Mouse (Mus musculus) lung, postnatal 0 days (tissue): Measurements from ENCODE around the gene Pnrc2. TPM values are rescaled to one million over a fixed set of nuclear protein-coding genes. Genes with fewer than 3 reads are reported as not detected.

ENCODE experiments used
- ATAC-seq: fragments of 200-750 bp; cut with Nextera tagmentation; 2 replicates; pipeline ENCODE4 v1.8.0; 2017; ENCODE audit warnings: moderate library complexity
- DNase-seq: peaks from one replicate; pipeline ENCODE4 v3.0.0-alpha.2; 2016; ENCODE audit warnings: low spot score
- H3K27ac ChIP-seq: fragments of 300-500 bp; sonication (generic); 2 replicates; pipeline ENCODE4 v1.5.1; 2014; ENCODE audit warnings: antibody characterized with exemption, mild to moderate bottlenecking, low read length, mixed read lengths
- H3K27me3 ChIP-seq: fragments of 300-500 bp; sonication (generic); replicated peaks from 2 replicates; pipeline ENCODE4 v1.6.1; 2014; ENCODE audit warnings: low read length, mixed read lengths; ENCODE audit not compliant: insufficient read depth
- H3K36me3 ChIP-seq: fragments of 300-500 bp; sonication (generic); 2 replicates; pipeline ENCODE4 v1.6.1; 2014; ENCODE audit warnings: low read length, mixed read lengths; ENCODE audit not compliant: insufficient read depth
- H3K4me1 ChIP-seq: fragments of 300-500 bp; sonication (generic); 2 replicates; pipeline ENCODE4 v1.6.1; 2014; ENCODE audit warnings: antibody characterized with exemption, low read depth, low read length, mixed read lengths; ENCODE audit not compliant: insufficient read depth
- H3K4me2 ChIP-seq: fragments of 300-500 bp; sonication (generic); replicated peaks from 2 replicates; pipeline ENCODE4 v1.6.1; 2014; ENCODE audit warnings: low read depth, mild to moderate bottlenecking, low read length, moderate library complexity, mixed read lengths
- H3K4me3 ChIP-seq: fragments of 300-500 bp; sonication (generic); 2 replicates; pipeline ENCODE4 v1.5.1; 2014; ENCODE audit warnings: low read depth, low read length
- H3K9ac ChIP-seq: fragments of 300-500 bp; sonication (generic); replicated peaks from 2 replicates; pipeline ENCODE4 v1.6.1; 2014; ENCODE audit warnings: low read depth, mild to moderate bottlenecking
- H3K9me3 ChIP-seq: fragments of 300-500 bp; sonication (generic); 2 replicates; pipeline ENCODE4 v1.6.1; 2016; ENCODE audit warnings: low read length, mixed read lengths
- CTCF ChIP-seq: IDR thresholded peaks from 2 replicates; pipeline ENCODE4 v1.5.1; 2016; ENCODE audit warnings: antibody characterized with exemption, mild to moderate bottlenecking
- EP300 ChIP-seq: IDR thresholded peaks from 2 replicates; pipeline ENCODE4 v1.6.1; 2016; ENCODE audit warnings: antibody characterized with exemption, mild to moderate bottlenecking, control low read depth
- WGBS: fragments of 180-500 bp; shearing (Covaris S2); extraction: QIAGEN DNeasy Blood & Tissue Kit; methylation state at CpG from one replicate; pipeline ENCODE4 v1.1.7; 2014; 5-methylcytosine and 5-hydroxymethylcytosine counted together
- polyA plus RNA-seq: library from polyadenylated mRNA; unstranded; fragments of >200 nt; fragmentation: Nextera tagmentation; extraction: Ambion mirVana; gene quantifications from 2 replicates; pipeline ENCODE4 v1.2.1, GENCODE M21; 2015

Pnrc2 gene
- polyA plus RNA-seq, 1 experiment from 2014 or later, result 139 TPM

- peaks cover 6% of the 10 kb centered on the region for H3K4me1 ChIP-seq
- WGBS, result 4% methylated on average over 6 of the region's 6 CpGs
- peak overlapping the region; percentile 46 for H3K9ac ChIP-seq
- no peak for TF ChIP-seq EP300
- peak; percentile 34; the same call in 1 of the 2 replicates for TF ChIP-seq CTCF
- H3K4me2 ChIP-seq, result peak overlapping the region; percentile 65
- no peaks in the 10 kb centered on the region for H3K9me3 ChIP-seq
- 0 out of 2 replicates have a peak, but pooled peaks cover 4% of the 10 kb centered on the region for H3K36me3 ChIP-seq
- ATAC-seq (no peak), DNase-seq (peak; percentile 57)
- H3K27ac ChIP-seq, result peak overlapping the region; percentile 82
- peak overlapping the region; percentile 95 for H3K4me3 ChIP-seq
- no peaks in the 10 kb centered on the region for H3K27me3 ChIP-seq
These were observed 18.6 kb downstream of the Pnrc2 start for GRCm38 (mm10) chr4:135855080-135855479.

- peaks cover 5% of the 10 kb centered on the region for H3K4me1 ChIP-seq
- H3K27me3 ChIP-seq, result no peaks in the 10 kb centered on the region
- 0 out of 2 replicates have a peak, but pooled peaks cover 3% of the 10 kb centered on the region for H3K36me3 ChIP-seq
- H3K4me3 ChIP-seq, result no peak overlapping the region
- peak; percentile 38 for DNase-seq
- WGBS, result 56% methylated on average over 11 of the region's 11 CpGs
- no peak overlapping the region for H3K9ac ChIP-seq
- TF ChIP-seq EP300 (no peak), CTCF (no peak)
- no peaks in the 10 kb centered on the region for H3K9me3 ChIP-seq
- no peak for ATAC-seq
- no peak overlapping the region for H3K4me2 ChIP-seq
- H3K27ac ChIP-seq, result no peak overlapping the region
These were observed 19.0 kb downstream of the Pnrc2 start for GRCm38 (mm10) chr4:135854630-135855029.

- H3K36me3 ChIP-seq, result no peaks in the 10 kb centered on the region
These were observed 19.6 kb downstream of the Pnrc2 start for GRCm38 (mm10) chr4:135853987-135854546.

GRCm38 (mm10) chr4:135851942-135852341, 21.7 kb downstream of the Pnrc2 start:
- no peak for DNase-seq
- no peak overlapping the region for H3K4me2 ChIP-seq

More at GRCm38 (mm10) chr4:135853987-135854546, 19.6 kb downstream of the Pnrc2 start:
- Histone ChIP-seq H3K9me3 (no peaks in the 10 kb centered on the region), H3K27me3 (no peaks in the 10 kb centered on the region), H3K4me3 (no peak overlapping the region), H3K9ac (no peak overlapping the region), H3K27ac (no peak overlapping the region), H3K4me1 (peaks cover 3% of the 10 kb centered on the region), H3K4me2 (no peak overlapping the region)
- ATAC-seq (no peak), DNase-seq (no peak)
- 87% methylated on average over 14 of the region's 14 CpGs for WGBS
- TF ChIP-seq CTCF (no peak), EP300 (no peak)

GRCm38 (mm10) chr4:135850411-135851095, 23.1 kb downstream of the Pnrc2 start:
- Histone ChIP-seq H3K4me1 (no peaks in the 10 kb centered on the region), H3K36me3 (no peaks in the 10 kb centered on the region), H3K9ac (no peak overlapping the region), H3K27me3 (no peaks in the 10 kb centered on the region), H3K9me3 (no peaks in the 10 kb centered on the region), H3K4me3 (no peak overlapping the region), H3K4me2 (no peak overlapping the region), H3K27ac (no peak overlapping the region)
- ATAC-seq (peak; percentile 23; the same call in 1 of the 2 replicates), DNase-seq (peak; percentile 64)
- TF ChIP-seq CTCF (no peak), EP300 (no peak)
- WGBS, result 41% methylated on average over 13 of the region's 13 CpGs

More at GRCm38 (mm10) chr4:135851942-135852341, 21.7 kb downstream of the Pnrc2 start:
- H3K36me3 ChIP-seq, result no peaks in the 10 kb centered on the region
- H3K4me3 ChIP-seq, result no peak overlapping the region
- WGBS, result 86% methylated on average over 9 of the region's 9 CpGs
- no peak overlapping the region for H3K9ac ChIP-seq
- no peak for ATAC-seq
- TF ChIP-seq CTCF, result no peak
- no peak for TF ChIP-seq EP300
- H3K4me1 ChIP-seq, result no peaks in the 10 kb centered on the region
- H3K27me3 ChIP-seq, result no peaks in the 10 kb centered on the region
- no peak overlapping the region for H3K27ac ChIP-seq
- H3K9me3 ChIP-seq, result no peaks in the 10 kb centered on the region

GRCm38 (mm10) chr4:135847581-135847980, 26.1 kb downstream of the Pnrc2 start:
- no peak overlapping the region for H3K4me3 ChIP-seq
- no peak overlapping the region for H3K4me2 ChIP-seq
- no peak for DNase-seq
- no peak for TF ChIP-seq EP300
- TF ChIP-seq CTCF, result no peak
- H3K27ac ChIP-seq, result no peak overlapping the region
- H3K9me3 ChIP-seq, result no peaks in the 10 kb centered on the region
- H3K27me3 ChIP-seq, result no peaks in the 10 kb centered on the region
- H3K4me1 ChIP-seq, result no peaks in the 10 kb centered on the region
- WGBS, result 41% methylated on average over 5 of the region's 5 CpGs
- no peak for ATAC-seq
- no peak overlapping the region for H3K9ac ChIP-seq
- no peaks in the 10 kb centered on the region for H3K36me3 ChIP-seq
